Mouse (Mus musculus) ES-Bruce4 (cell line): Measurements from ENCODE around the gene Cnot8.

Source experiments
- CTCF ChIP-seq: IDR thresholded peaks from one replicate; pipeline ENCODE4 v1.8.1; 2011; ENCODE audit warnings: low read depth, low read length
- POLR2A ChIP-seq: IDR thresholded peaks from one replicate; pipeline ENCODE4 v1.8.1; 2011; ENCODE audit warnings: low read length; ENCODE audit not compliant: insufficient read depth

DNA sequence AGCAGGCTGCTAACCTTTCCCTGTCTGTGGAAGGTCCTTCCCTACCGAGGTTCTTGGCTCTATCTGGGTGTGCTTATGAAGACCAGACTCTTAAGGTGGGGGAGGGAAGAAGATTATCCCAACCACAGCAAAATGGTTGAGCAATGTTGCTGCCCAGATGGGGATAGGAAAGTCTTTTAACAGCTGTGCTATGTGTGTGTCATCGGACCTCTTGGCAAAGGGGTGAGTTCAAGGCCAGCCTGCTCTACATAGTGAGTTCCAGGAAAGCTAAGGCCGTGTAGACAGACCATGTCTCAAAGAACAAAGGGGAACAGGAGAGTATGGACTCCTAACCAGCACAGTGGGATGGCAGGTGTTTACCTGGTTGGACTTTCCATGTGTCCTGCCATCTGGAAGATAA lies 31.0 kb upstream of the Cnot8 start:
- TF ChIP-seq CTCF (no peak), POLR2A (no peak)
